Mouse (Mus musculus) midbrain, embryonic 12.5 days (tissue): ENCODE measurements around the gene Stat1. TPM values are rescaled to one million over a fixed set of nuclear protein-coding genes. Genes with fewer than 3 reads are reported as not detected.

Source experiments
- ATAC-seq: fragments of 200-750 bp; cut with Nextera tagmentation; 2 replicates; pipeline ENCODE4 v1.8.0; 2017; ENCODE audit warnings: low read depth, moderate TSS enrichment, moderate library complexity; ENCODE audit not compliant: low FRiP score
- H3K27ac ChIP-seq: fragments of 300-500 bp; sonication (generic); replicated peaks from 2 replicates; pipeline ENCODE4 v1.5.1; 2016; ENCODE audit warnings: mild to moderate bottlenecking
- H3K27me3 ChIP-seq: fragments of 300-500 bp; sonication (generic); 2 replicates; pipeline ENCODE4 v1.6.1; 2016; ENCODE audit warnings: mild to moderate bottlenecking
- H3K36me3 ChIP-seq: fragments of 300-500 bp; sonication (generic); 2 replicates; pipeline ENCODE4 v1.6.1; 2016
- H3K4me1 ChIP-seq: fragments of 300-500 bp; sonication (generic); 2 replicates; pipeline ENCODE4 v1.6.1; 2016
- H3K4me2 ChIP-seq: fragments of 300-500 bp; sonication (generic); replicated peaks from 2 replicates; pipeline ENCODE4 v1.6.1; 2016; ENCODE audit warnings: mild to moderate bottlenecking, moderate library complexity
- H3K4me3 ChIP-seq: fragments of 300-500 bp; sonication (generic); 2 replicates; pipeline ENCODE4 v1.5.1; 2016; ENCODE audit warnings: mild to moderate bottlenecking
- H3K9ac ChIP-seq: fragments of 300-500 bp; sonication (generic); replicated peaks from 2 replicates; pipeline ENCODE4 v1.6.1; 2016; ENCODE audit warnings: mild to moderate bottlenecking, moderate library complexity
- H3K9me3 ChIP-seq: fragments of 300-500 bp; sonication (generic); 2 replicates; pipeline ENCODE4 v1.6.1; 2016; ENCODE audit warnings: mild to moderate bottlenecking
- WGBS: fragments of 180-500 bp; shearing (Covaris S2); methylation state at CpG from one replicate; pipeline ENCODE4 v1.1.7; 2016; 5-methylcytosine and 5-hydroxymethylcytosine counted together
- polyA plus RNA-seq: library from polyadenylated mRNA; unstranded; fragments of >200 nt; fragmentation: Nextera tagmentation; extraction: Ambion mirVana; gene quantifications from 2 replicates; pipeline ENCODE4 v1.2.1, GENCODE M21; 2016

Stat1 gene
- polyA plus RNA-seq, 1 experiment from 2014 or later: 14.7 TPM

GRCm38 (mm10) chr1:52113067-52113665, 6.1 kb upstream of the Stat1 start:
- peaks cover 3% of the 10 kb centered on the region; the same call in 1 of the 2 replicates for H3K27me3 ChIP-seq
- H3K27ac ChIP-seq: peak overlapping the region; percentile 72
- peak overlapping the region; percentile 36 for H3K4me3 ChIP-seq
- H3K4me1 ChIP-seq: peaks cover 6% of the 10 kb centered on the region
- 0 out of 2 replicates have a peak overlapping the region, but pooled peaks have one; percentile 47 for H3K9ac ChIP-seq
- no peaks in the 10 kb centered on the region for H3K9me3 ChIP-seq
- WGBS: 24% methylated on average over 7 of the region's 7 CpGs
- no peaks in the 10 kb centered on the region for H3K36me3 ChIP-seq
- peak overlapping the region; percentile 60 for H3K4me2 ChIP-seq
- peak; percentile 50 for ATAC-seq

- peak; percentile 98 for ATAC-seq
- Histone ChIP-seq H3K27ac (peak overlapping the region; percentile 72), H3K27me3 (peaks cover 3% of the 10 kb centered on the region; the same call in 1 of the 2 replicates), H3K4me1 (peaks cover 8% of the 10 kb centered on the region), H3K4me3 (peak overlapping the region; percentile 36), H3K9ac (0 out of 2 replicates have a peak overlapping the region, but pooled peaks have one; percentile 47), H3K9me3 (no peaks in the 10 kb centered on the region), H3K36me3 (no peaks in the 10 kb centered on the region), H3K4me2 (peak overlapping the region; percentile 60)
- under 1% methylated on average over 32 of the region's 32 CpGs for WGBS
These were observed 5.6 kb upstream of the Stat1 start for GRCm38 (mm10) chr1:52113666-52114069.

- H3K9ac ChIP-seq: no peak overlapping the region
- H3K9me3 ChIP-seq: no peaks in the 10 kb centered on the region
- no peak for ATAC-seq
- H3K4me3 ChIP-seq: no peak overlapping the region
- H3K4me1 ChIP-seq: peaks cover 19% of the 10 kb centered on the region
- 79% methylated on average over 3 of the region's 3 CpGs for WGBS
- no peak overlapping the region for H3K4me2 ChIP-seq
- H3K27me3 ChIP-seq: peaks cover 3% of the 10 kb centered on the region; the same call in 1 of the 2 replicates
- no peaks in the 10 kb centered on the region for H3K36me3 ChIP-seq
- no peak overlapping the region for H3K27ac ChIP-seq
These were observed 2.8 kb upstream of the Stat1 start for GRCm38 (mm10) chr1:52116441-52116840.

GRCm38 (mm10) chr1:52117777-52118176, 1.5 kb upstream of the Stat1 start:
- Histone ChIP-seq H3K27me3 (peaks cover 3% of the 10 kb centered on the region; the same call in 1 of the 2 replicates), H3K9me3 (no peaks in the 10 kb centered on the region), H3K4me3 (no peak overlapping the region), H3K9ac (no peak overlapping the region), H3K27ac (no peak overlapping the region), H3K4me2 (no peak overlapping the region), H3K4me1 (peaks cover 19% of the 10 kb centered on the region), H3K36me3 (no peaks in the 10 kb centered on the region)
- WGBS: 88% methylated on average over 1 of the region's 1 CpGs
- ATAC-seq: no peak

- Histone ChIP-seq H3K27me3 (peaks cover 3% of the 10 kb centered on the region; the same call in 1 of the 2 replicates), H3K4me3 (peak overlapping the region; percentile 73), H3K27ac (no peak overlapping the region), H3K9ac (peak overlapping the region; percentile 70), H3K4me2 (peak overlapping the region; percentile 82), H3K9me3 (no peaks in the 10 kb centered on the region), H3K4me1 (peaks cover 14% of the 10 kb centered on the region), H3K36me3 (no peaks in the 10 kb centered on the region)
- no peak; the same call in 1 of the 2 replicates for ATAC-seq
- 1% methylated on average over 20 of the region's 20 CpGs for WGBS
These were observed 451 bp downstream of the Stat1 start for GRCm38 (mm10) chr1:52119691-52120090.

GRCm38 (mm10) chr1:52120191-52120590, 951 bp downstream of the Stat1 start:
- H3K36me3 ChIP-seq: no peaks in the 10 kb centered on the region
- H3K9me3 ChIP-seq: no peaks in the 10 kb centered on the region
- no peak for ATAC-seq
- 45% methylated on average over 10 of the region's 10 CpGs for WGBS
- H3K4me3 ChIP-seq: peak overlapping the region; percentile 73
- H3K27me3 ChIP-seq: peaks cover 3% of the 10 kb centered on the region; the same call in 1 of the 2 replicates
- H3K9ac ChIP-seq: peak overlapping the region; percentile 70
- peaks cover 14% of the 10 kb centered on the region for H3K4me1 ChIP-seq
- peak overlapping the region; percentile 82 for H3K4me2 ChIP-seq
- H3K27ac ChIP-seq: no peak overlapping the region

GRCm38 (mm10) chr1:52121052-52121451, 1.8 kb downstream of the Stat1 start:
- Histone ChIP-seq H3K4me2 (no peak overlapping the region), H3K27me3 (peaks cover 3% of the 10 kb centered on the region; the same call in 1 of the 2 replicates), H3K4me1 (peaks cover 14% of the 10 kb centered on the region), H3K36me3 (0 out of 2 replicates have a peak, but pooled peaks cover under 1% of the 10 kb centered on the region), H3K4me3 (no peak overlapping the region), H3K9me3 (no peaks in the 10 kb centered on the region), H3K27ac (no peak overlapping the region), H3K9ac (no peak overlapping the region)
- ATAC-seq: no peak
- 82% methylated on average over 3 of the region's 3 CpGs for WGBS

- no peaks in the 10 kb centered on the region; the same call in 1 of the 2 replicates for H3K27me3 ChIP-seq
- H3K4me2 ChIP-seq: no peak overlapping the region
- no peak overlapping the region for H3K27ac ChIP-seq
- no peak overlapping the region for H3K9ac ChIP-seq
- peaks cover 8% of the 10 kb centered on the region for H3K4me1 ChIP-seq
- 72% methylated on average over 3 of the region's 3 CpGs for WGBS
- ATAC-seq: no peak
- peaks cover 14% of the 10 kb centered on the region; the same call in 1 of the 2 replicates for H3K36me3 ChIP-seq
- no peak overlapping the region for H3K4me3 ChIP-seq
- no peaks in the 10 kb centered on the region; the same call in 1 of the 2 replicates for H3K9me3 ChIP-seq
These were observed 5.6 kb downstream of the Stat1 start for GRCm38 (mm10) chr1:52124818-52125217.

GRCm38 (mm10) chr1:52127350-52127749, 8.1 kb downstream of the Stat1 start:
- Histone ChIP-seq H3K9ac (no peak overlapping the region), H3K4me2 (no peak overlapping the region), H3K27ac (no peak overlapping the region), H3K27me3 (no peaks in the 10 kb centered on the region), H3K4me3 (no peak overlapping the region), H3K4me1 (no peaks in the 10 kb centered on the region), H3K36me3 (peaks cover 14% of the 10 kb centered on the region; the same call in 1 of the 2 replicates), H3K9me3 (no peaks in the 10 kb centered on the region; the same call in 1 of the 2 replicates)
- no peak for ATAC-seq
- WGBS: 94% methylated on average over 6 of the region's 6 CpGs

- ATAC-seq: no peak
- Histone ChIP-seq H3K27me3 (no peaks in the 10 kb centered on the region), H3K9me3 (no peaks in the 10 kb centered on the region; the same call in 1 of the 2 replicates), H3K4me2 (no peak overlapping the region), H3K4me1 (no peaks in the 10 kb centered on the region), H3K9ac (no peak overlapping the region), H3K36me3 (peaks cover 14% of the 10 kb centered on the region; the same call in 1 of the 2 replicates), H3K4me3 (no peak overlapping the region), H3K27ac (no peak overlapping the region)
- WGBS: 62% methylated on average over 6 of the region's 6 CpGs
These were observed 10.6 kb downstream of the Stat1 start for GRCm38 (mm10) chr1:52129794-52130193.

GRCm38 (mm10) chr1:52131787-52132377, 12.6 kb downstream of the Stat1 start:
- 85% methylated on average over 11 of the region's 11 CpGs for WGBS
- Histone ChIP-seq H3K27ac (no peak overlapping the region), H3K4me1 (no peaks in the 10 kb centered on the region), H3K27me3 (no peaks in the 10 kb centered on the region), H3K4me3 (no peak overlapping the region), H3K4me2 (no peak overlapping the region), H3K36me3 (0 out of 2 replicates have a peak, but pooled peaks cover 6% of the 10 kb centered on the region), H3K9ac (no peak overlapping the region), H3K9me3 (no peaks in the 10 kb centered on the region)
- no peak for ATAC-seq

- H3K27ac ChIP-seq: no peak overlapping the region
- H3K4me2 ChIP-seq: no peak overlapping the region
- no peaks in the 10 kb centered on the region for H3K9me3 ChIP-seq
- no peak overlapping the region for H3K9ac ChIP-seq
- WGBS: 68% methylated on average over 8 of the region's 8 CpGs
- H3K27me3 ChIP-seq: no peaks in the 10 kb centered on the region
- no peak for ATAC-seq
- H3K4me3 ChIP-seq: no peak overlapping the region
- H3K4me1 ChIP-seq: 0 out of 2 replicates have a peak, but pooled peaks cover 2% of the 10 kb centered on the region
- no peaks in the 10 kb centered on the region for H3K36me3 ChIP-seq
These were observed 14.0 kb downstream of the Stat1 start for GRCm38 (mm10) chr1:52133254-52133653.
